Mouse (Mus musculus) spleen, postnatal 14 days (tissue): ENCODE measurements around the gene Icos.

Experiments
- DNase-seq, 2 experiments: peaks; one replicate each; pipeline ENCODE4 v3.0.0; 2021 to 2022; ENCODE audit warnings: low spot score in 2 of 2

Icos gene

GRCm38 (mm10) chr1:60962095-60962494, 15.6 kb upstream of the Icos start:
- DNase-seq: no peak

DNA sequence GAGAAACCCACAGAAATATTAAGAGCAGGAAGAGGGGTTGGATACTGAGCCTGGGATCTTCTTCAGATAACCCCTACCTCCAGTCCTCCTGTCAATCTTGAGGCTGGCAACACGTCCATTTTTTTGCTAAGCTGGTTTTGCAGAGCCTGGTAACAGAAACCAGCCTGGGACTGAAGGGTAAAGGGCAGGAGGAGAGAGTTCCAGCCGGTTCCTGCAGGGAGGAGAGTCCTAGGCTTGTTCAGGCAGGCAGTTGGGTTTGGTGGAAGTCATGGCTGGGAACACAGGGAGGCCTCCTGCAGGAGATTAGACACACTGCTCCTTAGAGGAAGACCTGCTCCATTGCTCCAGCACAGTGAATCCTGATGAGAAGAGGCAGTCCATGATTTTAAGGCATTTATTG, 10.2 kb upstream of the Icos start:
- DNase-seq: no peak

GRCm38 (mm10) chr1:60970846-60971245, 6.9 kb upstream of the Icos start:
- no peak for DNase-seq

GRCm38 (mm10) chr1:60974221-60974620, 3.5 kb upstream of the Icos start:
- DNase-seq: no peak

GRCm38 (mm10) chr1:60975646-60976294, 2.0 kb upstream of the Icos start:
- DNase-seq: no peak

GRCm38 (mm10) chr1:60979126-60979842, 1.6 kb downstream of the Icos start:
- no peak for DNase-seq

DNA sequence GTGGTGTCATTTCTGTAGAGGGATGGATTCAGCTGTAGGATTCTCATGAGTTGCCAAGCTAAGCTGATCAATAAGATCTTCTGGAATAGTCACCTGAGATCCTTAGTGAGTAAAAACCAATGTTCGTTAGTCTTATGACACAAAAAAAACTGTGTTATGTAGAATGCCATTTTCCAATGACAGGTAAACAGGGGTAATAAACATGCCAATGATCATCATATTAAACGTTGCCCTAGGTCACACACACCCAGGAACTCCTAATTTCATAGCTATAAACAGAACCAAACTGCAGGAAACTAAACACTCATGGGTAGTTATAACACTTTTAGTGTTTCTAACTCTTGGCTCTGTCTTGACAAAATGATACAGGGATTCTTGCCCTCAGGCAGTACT, 2.1 kb downstream of the Icos start:
- no peak for DNase-seq

GRCm38 (mm10) chr1:60985075-60985474, 7.3 kb downstream of the Icos start:
- no peak for DNase-seq

DNA sequence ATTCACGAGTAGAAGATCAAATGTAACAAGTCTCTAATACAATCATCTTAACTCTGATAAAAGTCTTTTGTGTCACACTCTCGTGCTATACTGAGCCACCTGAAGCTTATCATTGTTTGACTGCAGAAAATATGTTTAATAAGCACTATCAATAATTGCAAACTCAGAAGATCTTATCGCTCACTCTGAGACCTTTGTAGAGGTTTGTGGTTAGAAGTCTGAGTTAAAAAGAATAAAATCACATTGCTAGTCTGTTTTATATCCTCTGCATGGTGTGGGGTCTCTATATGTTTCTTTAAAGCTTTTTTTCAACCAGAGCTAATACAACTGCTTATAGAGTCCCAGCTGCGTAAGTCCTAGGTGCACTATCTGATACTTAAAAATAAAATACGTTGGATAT, 8.4 kb downstream of the Icos start:
- no peak for DNase-seq

- DNase-seq: no peak
These were observed 11.4 kb downstream of the Icos start for GRCm38 (mm10) chr1:60989086-60989485.

DNA sequence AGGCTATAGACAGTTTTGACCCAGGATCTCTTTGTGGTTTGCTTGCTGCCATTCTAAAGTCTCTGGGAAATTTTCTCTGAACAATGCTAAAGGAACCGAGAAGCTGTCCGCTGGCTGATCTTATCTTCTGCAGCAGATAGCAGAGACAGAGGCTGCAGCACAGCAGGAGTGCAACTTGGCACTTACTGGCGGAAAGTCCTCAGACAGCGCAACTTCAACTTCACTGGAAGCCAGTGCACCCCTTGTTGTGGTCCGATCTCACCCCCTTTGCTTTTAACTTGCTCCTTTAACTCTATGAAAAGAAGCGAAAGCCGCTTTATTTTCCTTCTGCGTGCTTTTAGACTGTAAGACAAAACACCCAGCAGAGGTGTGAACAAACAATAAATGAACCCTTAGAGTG, 12.6 kb downstream of the Icos start:
- no peak for DNase-seq

- DNase-seq: no peak
These were observed 20.4 kb downstream of the Icos start for GRCm38 (mm10) chr1:60998008-60998557.

- DNase-seq: no peak
These were observed 21.0 kb downstream of the Icos start for GRCm38 (mm10) chr1:60998689-60999088.

- no peak for DNase-seq
These were observed 24.1 kb downstream of the Icos start for GRCm38 (mm10) chr1:61001786-61002354.

DNA sequence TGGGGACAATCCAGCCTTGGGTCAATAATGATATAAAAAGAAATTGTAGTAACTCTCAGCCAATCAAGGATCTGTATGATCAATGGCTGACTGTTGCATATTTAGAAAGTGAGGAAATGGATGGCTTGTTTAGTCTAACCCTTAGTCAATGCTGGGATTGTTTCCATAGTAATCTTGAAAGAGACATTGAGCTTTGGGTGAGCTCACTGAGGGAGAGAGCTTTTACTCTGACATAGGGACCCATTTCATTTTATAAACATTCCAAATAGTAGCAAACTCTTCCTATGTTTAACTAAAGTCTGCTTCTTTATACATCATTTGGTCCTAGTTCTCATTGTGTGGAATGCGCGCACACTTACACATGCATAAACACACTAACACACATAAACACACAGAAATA, 28.5 kb downstream of the Icos start:
- no peak for DNase-seq

DNA sequence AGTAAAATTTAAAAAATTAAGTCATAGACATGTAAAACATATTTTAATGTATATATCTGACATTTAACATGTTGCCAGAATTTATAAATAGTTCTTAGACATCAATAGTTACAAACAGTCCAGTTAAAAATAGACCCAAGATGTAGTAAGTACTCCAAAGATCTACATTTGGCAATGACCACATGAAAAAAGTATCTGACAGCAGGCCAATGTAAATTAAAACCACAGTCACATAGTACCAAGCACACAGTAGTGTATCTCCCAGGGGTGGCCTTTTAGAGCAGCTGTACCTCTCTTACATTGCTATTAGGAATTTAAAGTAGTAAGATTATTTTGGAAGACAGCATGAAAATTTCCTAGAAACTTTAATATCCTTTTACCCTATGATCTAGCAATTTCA, 29.8 kb downstream of the Icos start:
- DNase-seq: no peak

DNA sequence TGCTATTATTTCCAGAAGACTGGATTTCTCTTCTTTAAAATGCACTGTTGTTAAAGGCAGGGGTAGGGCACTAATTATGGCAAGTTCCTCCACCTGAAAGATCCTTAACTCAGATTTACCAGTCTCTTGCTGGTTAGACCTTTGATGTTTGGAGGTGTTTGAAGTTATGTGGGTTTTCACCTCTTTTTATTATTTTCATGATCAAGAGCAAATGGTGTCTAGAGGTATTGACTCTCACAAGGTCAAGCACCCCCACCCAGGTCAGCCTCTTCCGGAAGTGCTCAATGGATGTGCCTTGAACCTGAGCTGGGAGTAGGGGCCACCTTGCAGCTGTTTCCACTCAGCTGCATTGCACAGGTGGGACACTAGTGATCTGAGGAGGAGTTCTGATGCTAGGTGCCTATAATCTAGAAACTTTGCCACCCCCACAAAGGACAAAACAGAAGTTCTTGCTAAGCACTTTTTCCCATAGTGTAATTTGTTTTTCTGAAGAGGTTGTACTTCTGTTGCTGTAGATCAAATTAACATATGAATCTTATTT, 38.9 kb downstream of the Icos start:
- DNase-seq: no peak

DNA sequence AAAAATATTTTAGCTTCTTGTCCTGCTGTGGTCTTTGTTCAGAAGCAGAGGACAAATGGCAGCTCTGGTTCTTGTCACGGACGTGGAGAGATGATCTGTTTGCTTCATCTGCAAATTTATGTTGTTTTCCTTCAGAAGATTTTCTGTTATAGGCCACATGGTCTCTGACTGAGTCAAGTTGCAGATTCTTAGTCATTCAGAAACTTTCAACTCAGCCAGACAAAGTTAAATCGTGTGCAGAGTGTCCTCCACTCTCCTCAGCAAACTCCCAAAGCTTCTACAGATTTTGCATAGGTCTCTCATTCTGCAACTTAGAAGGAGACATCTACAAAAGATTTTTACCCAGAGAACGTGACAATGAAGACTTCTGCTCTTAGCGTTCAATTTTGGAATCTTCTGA, 49.0 kb downstream of the Icos start:
- DNase-seq: no peak

- no peak for DNase-seq
These were observed 49.8 kb downstream of the Icos start for GRCm38 (mm10) chr1:61027519-61027918.

- DNase-seq: no peak
These were observed 52.2 kb downstream of the Icos start for GRCm38 (mm10) chr1:61029919-61030318.

DNA sequence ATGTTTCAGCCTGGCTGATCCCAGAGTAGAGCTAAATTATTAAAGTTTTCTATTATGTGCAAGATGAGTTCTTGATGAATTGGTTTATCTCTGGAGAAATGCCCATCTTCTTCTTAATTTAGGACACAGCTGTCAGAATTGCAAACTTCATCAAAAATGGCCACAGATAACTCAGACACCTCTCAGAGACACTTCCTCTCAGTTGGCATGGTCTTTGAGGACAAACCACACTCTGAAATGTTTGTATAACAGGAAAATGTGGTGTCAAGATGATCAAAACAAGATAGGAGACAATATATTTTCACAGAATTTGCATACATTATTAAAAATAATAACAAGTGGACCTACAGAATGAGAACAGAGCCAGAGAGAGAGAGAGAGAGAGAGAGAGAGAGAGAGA, 52.8 kb downstream of the Icos start:
- DNase-seq: no peak

GRCm38 (mm10) chr1:61035270-61035669, 57.5 kb downstream of the Icos start:
- DNase-seq: no peak

DNA sequence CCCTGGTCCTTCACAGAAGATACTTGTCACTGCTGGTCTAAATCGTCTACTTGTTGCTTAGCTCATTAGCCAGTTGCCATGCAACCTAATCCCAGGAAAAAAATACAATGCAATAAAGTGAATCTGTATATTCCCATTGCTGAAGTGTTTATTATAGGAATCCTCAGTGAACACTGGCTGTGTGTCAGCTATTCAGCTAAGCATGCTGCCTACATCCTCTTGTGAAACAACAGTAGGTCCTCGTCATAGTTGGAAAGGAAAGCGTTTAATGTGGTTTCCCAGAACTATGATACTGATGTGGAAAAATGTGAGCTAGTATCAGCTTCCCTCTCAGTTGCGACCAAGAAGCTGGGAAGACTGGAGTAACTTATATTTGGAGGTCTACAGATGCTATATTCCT, 60.5 kb downstream of the Icos start:
- no peak for DNase-seq
